Mouse (Mus musculus) liver, embryonic 14 days (tissue): Measurements from ENCODE around the gene Fam174b. TPM values are rescaled to one million over a fixed set of nuclear protein-coding genes. Genes with fewer than 3 reads are reported as not detected.

Source experiments
- polyA plus RNA-seq: library from polyadenylated mRNA; depleted of rRNA; stranded (reverse); fragments of >200 nt; gene quantifications from 2 replicates; pipeline ENCODE4 v1.2.3, GENCODE M21; 2012; rRNA removed

Fam174b gene
- polyA plus RNA-seq = 1.6 TPM in 2 replicates

GRCm38 (mm10) chr7:73740111-73741035, at the start of gene Fam174b:
Fam174b (plus strand) TSS chr7:73740302.

Other genes with a start within 250 kb of the Fam174b start
- 11.8 and 14.0 TPM in 2 replicates for gene Chd2, start 198.5 kb upstream of the Fam174b start, polyA plus RNA-seq